ENCODE assay signal across 9 mouse cellular contexts in genomic region chr1:64301530-64302061, GRCm38 (mm10).
DNase-seq lines count a peak whose midpoint lies in the region; ATAC-seq lines count a peak whose summit lies in the region.
"Had no signal": no experiment of that assay in that cellular context is flagged by ENCODE, and none has a peak within 500 bp of the region (broad histone marks: within the 10 kb centered on the region; RNA-seq: fewer than 3 reads in every experiment).

No protein-coding gene starts in this region.

- H3K27me3 ChIP-seq in hindbrain, embryonic 12.5 days = no peaks in the 10 kb centered on the region
- H3K27me3 ChIP-seq in hindbrain, embryonic 16.5 days (replicated peaks; ENCODE audit: control insufficient read depth, insufficient read depth, low read length) = no peaks in the 10 kb centered on the region

- H3K9ac ChIP-seq in hindbrain, embryonic 12.5 days = no peak overlapping the region
- no peak overlapping the region for H3K9ac ChIP-seq in hindbrain, embryonic 16.5 days (ENCODE audit: low read depth, low read length)

- H3K4me1 ChIP-seq in hindbrain, embryonic 12.5 days = peaks cover 17% of the 10 kb centered on the region
- peaks cover 14% of the 10 kb centered on the region for H3K4me1 ChIP-seq in hindbrain, embryonic 16.5 days (ENCODE audit: control insufficient read depth, insufficient read depth, low read depth, low read length)

- H3K9me3 ChIP-seq in hindbrain, embryonic 12.5 days (replicated peaks) = no peaks in the 10 kb centered on the region
- no peaks in the 10 kb centered on the region for H3K9me3 ChIP-seq in hindbrain, embryonic 16.5 days (ENCODE audit: control insufficient read depth, low read length)

- intact Hi-C loops in gastrocnemius, postnatal 14 days (cut with DNase I; ENCODE audit: low total_unique reads) = no loop called here
- intact Hi-C loops in left cerebral cortex, postnatal 36 days (cut with DNase I) = no loop called here

- H3K36me3 ChIP-seq in hindbrain, embryonic 12.5 days = no peaks in the 10 kb centered on the region
- no peaks in the 10 kb centered on the region for H3K36me3 ChIP-seq in hindbrain, embryonic 16.5 days (ENCODE audit: control insufficient read depth, insufficient read depth, low read length)

- no peak overlapping the region for H3K4me2 ChIP-seq in hindbrain, embryonic 12.5 days (replicated peaks)
- no peak overlapping the region for H3K4me2 ChIP-seq in hindbrain, embryonic 16.5 days (ENCODE audit: low read length)

- H3K4me3 ChIP-seq in hindbrain, embryonic 12.5 days = no peak overlapping the region
- no peak overlapping the region for H3K4me3 ChIP-seq in hindbrain, embryonic 16.5 days (ENCODE audit: low read length)

- 0 out of 2 replicates have a peak overlapping the region, but pooled peaks have one; percentile 14 for H3K27ac ChIP-seq in hindbrain, embryonic 12.5 days
- no peak overlapping the region for H3K27ac ChIP-seq in hindbrain, embryonic 16.5 days (ENCODE audit: low read depth, low read length)

- DNase-seq in gastrocnemius, postnatal 14 days = peak; percentile 46
- peak; percentile 59 to 65 for DNase-seq in kidney, adult 8-10 months
- peak; percentile 61 for DNase-seq in lung, postnatal 36 days
- no peak for DNase-seq in thymus, postnatal 10 days (ENCODE audit: low spot score in 2 of 2)
- no peak for DNase-seq in left cerebral cortex, postnatal 36 days (ENCODE audit: low spot score in 2 of 2)
- no peak for DNase-seq in layer of hippocampus, adult 9-10 months (ENCODE audit: low spot score)
- DNase-seq: cerebellum, adult 18-20 months had no signal

- no peak for ATAC-seq in hindbrain, embryonic 12.5 days (ENCODE audit: low FRiP score)
- no peak for ATAC-seq in hindbrain, embryonic 16.5 days

- 66% methylated on average over 6 of the region's 6 CpGs for WGBS in hindbrain, embryonic 12.5 days
- 77% methylated on average over 6 of the region's 6 CpGs for WGBS in hindbrain, embryonic 16.5 days

Comparison
In these comparisons a context has a peak if more than half of its experiments do, and no peak if none do; other contexts are left out.
1. DNase-seq: peak in gastrocnemius, postnatal 14 days (single experiment), kidney, adult 8-10 months (2 of 2) and lung, postnatal 36 days (single experiment); none in thymus, postnatal 10 days (0 of 2), left cerebral cortex, postnatal 36 days (0 of 2) and layer of hippocampus, adult 9-10 months (single experiment).